Mouse (Mus musculus) mature B cell (primary cell): ENCODE results near the gene 1700020L24Rik.

Source experiments
- in situ Hi-C: fragments of 300-500 bp; cut with MboI; formaldehyde crosslinking; loops from 2 replicates; pipeline ENCODE4 v1.14.3; 2019

1700020L24Rik gene

GRCm38 (mm10) chr11:83440081-83441064, 2.9 kb downstream of the 1700020L24Rik start:
- in situ Hi-C loops: no loop called here

GRCm38 (mm10) chr11:83441235-83441634, 3.8 kb downstream of the 1700020L24Rik start:
- in situ Hi-C loops: no loop called here

GRCm38 (mm10) chr11:83442596-83443267, 5.3 kb downstream of the 1700020L24Rik start:
- in situ Hi-C loops: no loop called here

GRCm38 (mm10) chr11:83443824-83444223, 6.3 kb downstream of the 1700020L24Rik start:
- in situ Hi-C loops: no loop called here

- in situ Hi-C loops: no loop called here
Observed at GRCm38 (mm10) chr11:83445001-83445400, 7.5 kb downstream of the 1700020L24Rik start.

- in situ Hi-C loops: no loop called here
Observed at GRCm38 (mm10) chr11:83447612-83448011, 10.1 kb downstream of the 1700020L24Rik start.

GRCm38 (mm10) chr11:83448021-83448926, 10.8 kb downstream of the 1700020L24Rik start:
- in situ Hi-C loops: no loop called here

- in situ Hi-C loops: no loop called here
Observed at GRCm38 (mm10) chr11:83448927-83449236, 11.4 kb downstream of the 1700020L24Rik start.

GRCm38 (mm10) chr11:83449298-83449697, 11.8 kb downstream of the 1700020L24Rik start:
- in situ Hi-C loops: no loop called here

GRCm38 (mm10) chr11:83450550-83450949, 13.1 kb downstream of the 1700020L24Rik start:
- in situ Hi-C loops: no loop called here

- in situ Hi-C loops: no loop called here
Observed at GRCm38 (mm10) chr11:83451281-83451680, 13.8 kb downstream of the 1700020L24Rik start.

- in situ Hi-C loops: no loop called here
Observed at GRCm38 (mm10) chr11:83454548-83454947, 17.1 kb downstream of the 1700020L24Rik start.

- in situ Hi-C loops: no loop called here
Observed at GRCm38 (mm10) chr11:83455608-83456007, 18.1 kb downstream of the 1700020L24Rik start.

GRCm38 (mm10) chr11:83457257-83457656, 19.8 kb downstream of the 1700020L24Rik start:
- in situ Hi-C loops: no loop called here

GRCm38 (mm10) chr11:83457912-83458601, 20.6 kb downstream of the 1700020L24Rik start:
- in situ Hi-C loops: no loop called here

- in situ Hi-C loops: no loop called here
Observed at GRCm38 (mm10) chr11:83461462-83462027, 24.1 kb downstream of the 1700020L24Rik start.

- in situ Hi-C loops: no loop called here
Observed at GRCm38 (mm10) chr11:83462711-83463244, 25.3 kb downstream of the 1700020L24Rik start, which contains the start of gene Mmp28. Gene Mmp28, minus strand, starts transcription at chr11:83463071.

GRCm38 (mm10) chr11:83465976-83466375, 28.5 kb downstream of the 1700020L24Rik start:
- in situ Hi-C loops: no loop called here

GRCm38 (mm10) chr11:83467120-83467652, 29.7 kb downstream of the 1700020L24Rik start:
- in situ Hi-C loops: no loop called here

- in situ Hi-C loops: no loop called here
Observed at GRCm38 (mm10) chr11:83468765-83469164, 31.3 kb downstream of the 1700020L24Rik start.
